25 mouse cellular contexts compared by ENCODE assay signal in the genomic region with DNA sequence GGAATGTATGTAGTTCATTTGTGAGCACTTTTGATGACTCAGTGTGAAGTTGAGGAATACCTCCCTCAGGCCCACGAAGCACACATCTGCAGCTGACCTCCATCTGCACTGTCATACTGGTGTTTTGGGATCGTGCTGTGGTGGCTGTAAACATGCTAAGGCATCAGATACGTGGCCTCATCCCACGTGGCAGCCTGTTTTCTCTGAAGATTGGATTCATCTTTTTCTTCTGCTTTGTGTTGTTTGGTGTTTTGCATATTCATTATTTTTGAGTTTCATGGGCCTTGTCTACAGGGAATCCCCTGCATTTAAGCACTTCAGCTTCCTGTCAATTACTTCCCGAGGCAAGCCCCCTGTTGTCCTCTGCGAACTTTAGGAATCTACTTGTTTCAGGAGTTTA.
DNase-seq lines count a peak whose midpoint lies in the region; ATAC-seq and TF ChIP-seq lines count a peak whose summit lies in the region.
"Had no signal": no experiment of that assay in that cellular context is flagged by ENCODE, and none has a peak within 500 bp of the region (broad histone marks: within the 10 kb centered on the region; RNA-seq: fewer than 3 reads in every experiment).

No protein-coding gene starts in this region.

- DNase-seq in 3T3-L1 (ENCODE audit: low read depth, low spot score) (peak; percentile 50), A20 (ENCODE audit: low read depth, low spot score) (peak; percentile 54), Patski (ENCODE audit: low read depth, low spot score) (no peak)
- DNase-seq in gastrocnemius, postnatal 14 days = no peak
- no peak for DNase-seq in gastrocnemius, postnatal 25 days
- DNase-seq in right cerebral cortex, adult 2 months (ENCODE audit: low spot score in 2 of 2) = no peak
- DNase-seq: adrenal gland, adult 2 months; adrenal gland, postnatal 10 days; adrenal gland, postnatal 25 days; cerebellum, adult 11 months; cerebellum, adult 18-20 months; cerebellum, adult 8-10 months; cerebellum, adult 9-11 months; cerebellum, postnatal 14 days; cerebellum, postnatal 36 days; embryo, embryonic 11 days had no signal

- H3K4me1 ChIP-seq in small intestine, adult 2 months (ENCODE audit: control insufficient read depth, insufficient read depth, insufficient read length, low read length) = peaks cover 28% of the 10 kb centered on the region
- H3K4me1 ChIP-seq: embryonic facial prominence, embryonic 15.5 days; forebrain, embryonic 12.5 days had no signal

- no peak for TF ChIP-seq POLR2A in small intestine, adult 2 months (IDR thresholded peaks at IDR 0.05; ENCODE audit: low read depth, low read length)

- no peak overlapping the region for H3K4me3 ChIP-seq in small intestine, adult 2 months (ENCODE audit: low read depth, low read length)
- H3K4me3 ChIP-seq: embryonic facial prominence, embryonic 13.5 days; embryonic facial prominence, embryonic 15.5 days; erythroblast, embryonic 14.5 days; forebrain, embryonic 10.5 days; forebrain, embryonic 12.5 days had no signal

- intact Hi-C loops in gastrocnemius, postnatal 14 days (cut with DNase I; ENCODE audit: low total_unique reads) = no loop called here

- TF ChIP-seq CTCF in Patski (IDR thresholded peaks at IDR 0.05) = no peak
- no peak for TF ChIP-seq CTCF in small intestine, adult 2 months (IDR thresholded peaks at IDR 0.05; ENCODE audit: extremely low read depth, insufficient read length, insufficient replicate concordance, low read depth, low read length)

- POLR2A ChIA-PET in Patski (lab: Charles Lee) = no interaction called here

- ATAC-seq in Patski = peak; percentile 22
- ATAC-seq: forebrain, embryonic 14.5 days; forebrain, embryonic 16.5 days had no signal

- CTCF ChIA-PET in Patski (lab: Charles Lee) = interaction anchor here (0.7 to 3.5 kb wide), 2 partner anchors 58 to 64 kb away, joined by 3 to 15 read pairs; no protein-coding TSS in a partner anchor

- in situ Hi-C loops in Patski (cut with MboI; ENCODE audit: low pct_unique_long_range_greater_than_20kb) = loop anchor here (5.0 kb wide), 1 partner anchor 97 kb away; no protein-coding TSS in a partner anchor

- no peaks in the 10 kb centered on the region for H3K27me3 ChIP-seq in Patski
- no peaks in the 10 kb centered on the region for H3K27me3 ChIP-seq in small intestine, adult 2 months (ENCODE audit: control insufficient read depth, insufficient read depth, low read length)
- H3K27me3 ChIP-seq: embryonic facial prominence, embryonic 13.5 days; embryonic facial prominence, embryonic 15.5 days; forebrain, embryonic 12.5 days had no signal

- 67% methylated on average over 6 of the region's 6 CpGs for WGBS in small intestine, adult 2 months

- H3K36me3 ChIP-seq in small intestine, adult 2 months (ENCODE audit: control insufficient read depth, insufficient read depth, low read length) = peaks cover 12% of the 10 kb centered on the region
- H3K36me3 ChIP-seq: embryonic facial prominence, embryonic 15.5 days; forebrain, embryonic 10.5 days; forebrain, embryonic 12.5 days; G1E had no signal

- peak overlapping the region; percentile 92 for H3K27ac ChIP-seq in small intestine, adult 2 months (ENCODE audit: insufficient read depth, low read depth, low read length)
- H3K27ac ChIP-seq: embryonic facial prominence, embryonic 13.5 days; embryonic facial prominence, embryonic 15.5 days; forebrain, embryonic 10.5 days; forebrain, embryonic 12.5 days had no signal

Comparison
In these comparisons a context has a peak if more than half of its experiments do, and no peak if none do; other contexts are left out.
1. DNase-seq: peak in 3T3-L1 (single experiment) and A20 (single experiment); none in Patski (single experiment), gastrocnemius, postnatal 14 days (single experiment), gastrocnemius, postnatal 25 days (single experiment) and right cerebral cortex, adult 2 months (0 of 2).